Mouse (Mus musculus) megakaryocyte, embryonic 14.5 days (primary cell): ENCODE data around the gene Lbx1.

Experiments used
- FLI1 ChIP-seq: IDR thresholded peaks from 2 replicates; pipeline ENCODE4 v1.6.1; 2012; ENCODE audit warnings: low read length, inconsistent platforms, mixed read lengths
- GATA1 ChIP-seq: IDR thresholded peaks from 3 replicates; pipeline ENCODE4 v1.6.1; 2012; ENCODE audit warnings: mixed read lengths, low read length, inconsistent platforms, borderline replicate concordance

DNA sequence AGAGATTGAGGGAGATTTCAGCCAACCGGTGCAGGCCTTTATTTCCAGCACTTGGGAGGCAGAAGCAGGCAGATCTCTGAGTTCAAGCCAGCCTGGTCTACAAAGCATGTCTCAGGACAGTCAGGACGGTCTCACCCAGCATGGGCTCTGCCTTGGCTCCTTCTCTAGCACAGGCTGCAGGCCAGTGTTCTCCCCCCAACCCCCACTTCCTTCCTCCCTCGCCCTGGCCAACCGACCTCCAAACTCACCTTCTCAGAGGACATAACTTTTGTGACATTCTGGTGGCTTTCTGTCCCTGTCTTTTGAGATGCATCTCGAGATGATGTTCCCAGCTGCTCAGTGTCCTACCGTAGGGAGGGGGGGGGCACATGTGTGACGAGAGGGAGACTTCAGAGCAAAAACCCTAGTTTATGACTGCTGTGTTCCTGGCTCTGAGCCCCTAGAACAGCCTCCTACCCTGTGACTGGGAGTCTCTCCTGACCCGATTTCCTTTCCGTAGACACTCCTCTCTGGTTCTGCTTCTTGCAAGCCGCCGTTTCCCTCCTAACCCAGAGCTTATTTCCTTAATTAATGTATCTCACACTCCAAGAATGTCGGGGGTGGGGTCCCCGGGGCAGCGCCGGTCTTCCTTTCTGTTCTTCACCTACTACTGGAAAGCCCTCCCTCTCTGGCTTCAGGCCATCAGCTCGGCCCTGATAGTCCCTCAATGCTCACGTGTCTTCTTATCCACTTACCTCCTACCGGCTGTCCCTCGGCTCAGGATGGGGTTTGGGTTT lies 27.8 kb downstream of the Lbx1 start:
- no peak for TF ChIP-seq GATA1
- TF ChIP-seq FLI1, result no peak
